Mouse (Mus musculus): ENCODE measurements around the gene Amph.
"Not testable (repeated sequence)": the region's sequence is repeated elsewhere in the genome, so short reads cannot be mapped to it uniquely, and the experiment has no call there.

The Amph gene

DNA sequence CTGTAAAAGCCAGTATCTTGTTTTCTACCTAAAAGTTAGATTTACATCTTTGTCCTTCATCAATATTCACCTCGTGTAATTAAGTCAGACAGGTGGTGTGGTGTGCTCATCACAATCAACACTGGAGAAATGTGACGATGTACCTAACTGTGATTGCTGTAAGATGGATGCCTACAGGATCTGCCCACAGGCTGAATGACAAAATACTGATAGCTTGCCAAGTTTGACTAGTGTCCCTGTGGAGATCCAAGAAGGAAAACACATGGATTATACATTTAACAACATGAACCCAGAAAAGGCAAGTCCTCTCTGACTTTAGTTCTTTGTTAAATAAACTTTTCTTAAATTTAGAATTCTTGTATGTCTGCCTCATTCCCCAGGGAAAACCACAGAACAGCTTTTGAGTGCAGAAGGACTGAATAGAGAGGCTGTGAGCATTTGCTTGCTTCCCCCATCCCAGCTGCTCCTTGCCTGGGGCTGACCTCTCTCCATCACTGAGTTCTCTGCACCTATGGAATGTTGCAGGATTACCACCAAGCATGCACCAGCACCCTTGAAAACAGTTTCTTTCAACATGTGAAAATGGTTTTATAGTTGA lies 77.2 kb downstream of the Amph start:
- no peak for DNase-seq (ENCODE audit: low read depth in 1 of 2, low spot score in 2 of 2)

DNA sequence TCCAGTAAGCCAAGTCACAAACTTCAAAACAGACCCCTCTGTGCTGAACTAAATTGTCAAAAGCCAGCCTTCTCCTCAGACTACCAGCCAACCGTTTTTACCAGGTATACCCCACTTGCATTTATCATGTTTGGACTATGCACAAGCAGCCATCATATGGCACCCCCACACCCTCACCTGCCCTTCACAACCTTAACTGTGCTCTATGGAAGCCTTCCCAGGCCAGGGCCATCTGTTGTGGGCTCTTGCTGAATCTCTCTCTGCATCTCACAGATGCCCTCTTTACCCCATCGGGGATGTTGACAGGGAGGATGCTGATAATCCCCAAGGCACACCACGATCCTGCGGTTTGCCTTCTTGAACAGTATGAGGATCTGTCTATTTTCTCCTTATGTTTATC lies 77.9 kb downstream of the Amph start:
- DNase-seq (ENCODE audit: low read depth in 1 of 2, low spot score in 2 of 2) = no peak

DNA sequence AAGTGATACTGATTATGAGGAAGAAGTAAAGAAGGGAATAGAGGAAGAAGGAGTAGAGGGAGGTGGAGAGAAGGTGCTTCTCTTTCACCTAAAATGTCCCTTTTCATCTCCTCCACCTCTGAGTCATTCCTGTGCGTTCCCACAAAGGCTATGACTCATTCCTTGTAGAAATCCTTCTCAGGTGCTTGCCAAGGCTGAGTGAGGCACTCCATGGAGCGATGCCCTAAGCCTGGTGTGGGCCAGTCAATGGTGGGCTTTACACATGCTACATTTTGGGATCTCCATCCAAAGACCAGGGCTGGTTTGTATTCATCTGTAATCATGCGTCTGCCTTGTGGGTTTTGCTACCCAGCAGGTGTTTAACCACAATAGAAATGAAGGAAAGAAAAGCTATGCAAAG lies 78.9 kb downstream of the Amph start:
- no peak for DNase-seq (ENCODE audit: low read depth in 1 of 2, low spot score in 2 of 2)

DNA sequence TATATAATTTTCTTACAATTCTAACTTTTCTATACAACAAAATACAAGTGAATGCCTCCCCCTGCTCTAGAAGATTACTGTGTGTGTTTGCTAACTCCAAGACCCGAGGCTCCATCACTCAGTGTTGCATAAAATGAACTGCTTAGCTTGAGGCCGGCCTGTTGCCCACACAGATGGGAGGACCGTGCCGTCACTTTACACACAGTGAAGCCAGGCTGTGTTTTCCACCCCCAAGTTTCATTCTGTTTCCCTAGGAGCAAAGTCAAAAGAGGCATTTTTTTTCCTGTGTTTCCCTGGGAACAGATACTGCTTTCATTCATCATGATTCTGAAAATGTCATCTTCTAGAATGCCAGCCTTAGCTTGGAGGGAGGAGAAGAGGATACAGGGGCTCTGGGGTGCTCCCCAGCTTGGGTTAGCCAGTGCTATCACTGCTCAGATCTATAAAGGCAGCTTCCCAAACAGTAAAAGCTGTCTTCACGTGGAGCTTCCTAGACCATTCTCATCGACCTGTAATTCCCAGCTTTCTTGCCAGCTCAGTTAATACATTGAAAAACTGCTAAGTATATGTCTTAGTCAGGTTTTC lies 79.9 kb downstream of the Amph start:
- DNase-seq (ENCODE audit: low read depth in 1 of 2, low spot score in 2 of 2) = no peak

DNA sequence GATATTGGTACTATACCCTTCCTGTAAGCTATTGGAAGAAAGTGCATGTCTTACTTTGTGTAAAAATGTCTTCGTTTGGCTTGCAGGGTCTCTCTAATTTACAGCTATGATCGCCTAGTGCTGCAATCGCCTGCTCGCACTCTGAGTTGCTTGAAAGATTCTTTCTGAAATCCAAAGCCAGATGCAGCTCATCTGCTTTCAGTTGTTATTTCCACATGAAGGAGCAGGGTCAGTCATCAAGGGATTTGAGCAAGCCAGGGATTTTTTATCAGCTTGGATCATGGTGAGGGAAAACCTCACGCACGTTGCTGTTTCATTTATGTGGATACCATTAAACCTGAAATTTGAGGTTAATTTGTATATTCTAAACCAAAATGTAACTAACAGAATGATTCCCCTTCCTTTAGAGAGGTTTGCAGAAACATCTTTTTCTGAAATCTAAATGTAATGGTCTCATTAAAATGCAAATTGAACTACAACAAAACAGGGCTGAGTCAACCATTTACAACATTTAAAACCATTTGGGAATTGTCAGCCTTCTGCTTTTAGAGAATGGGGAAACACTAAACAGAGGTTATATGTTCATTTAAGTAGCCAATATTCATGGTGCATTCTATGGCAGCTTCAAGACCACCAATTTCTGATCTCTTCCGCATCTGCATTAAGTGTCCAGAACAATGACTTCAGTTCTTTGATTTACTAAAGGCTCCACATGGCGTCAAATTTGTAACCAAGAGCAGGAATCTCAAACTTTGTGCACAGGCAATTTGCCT lies 84.1 kb downstream of the Amph start:
- no peak for DNase-seq (ENCODE audit: low read depth in 1 of 2, low spot score in 2 of 2)

DNA sequence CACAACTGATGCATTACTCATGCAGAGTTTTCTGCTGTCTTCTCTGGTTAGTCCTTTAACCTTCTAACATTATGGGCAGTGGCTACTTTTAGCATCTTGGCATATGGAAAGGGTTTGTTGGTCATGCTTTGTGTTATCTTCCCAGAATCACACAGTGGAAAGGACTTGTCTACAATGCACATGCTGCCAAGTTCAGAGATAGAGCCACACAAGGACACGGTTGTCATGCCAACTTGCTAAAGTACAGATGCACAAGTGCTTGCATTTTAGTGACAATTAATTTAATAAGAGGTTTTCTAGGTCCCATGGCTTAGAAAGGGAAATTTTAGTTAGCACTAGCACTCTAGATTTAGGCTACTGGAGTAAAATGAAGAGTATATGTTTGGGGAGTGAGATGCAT lies 104.1 kb downstream of the Amph start:
- DNase-seq (ENCODE audit: low read depth in 1 of 2, low spot score in 2 of 2) = no peak

DNA sequence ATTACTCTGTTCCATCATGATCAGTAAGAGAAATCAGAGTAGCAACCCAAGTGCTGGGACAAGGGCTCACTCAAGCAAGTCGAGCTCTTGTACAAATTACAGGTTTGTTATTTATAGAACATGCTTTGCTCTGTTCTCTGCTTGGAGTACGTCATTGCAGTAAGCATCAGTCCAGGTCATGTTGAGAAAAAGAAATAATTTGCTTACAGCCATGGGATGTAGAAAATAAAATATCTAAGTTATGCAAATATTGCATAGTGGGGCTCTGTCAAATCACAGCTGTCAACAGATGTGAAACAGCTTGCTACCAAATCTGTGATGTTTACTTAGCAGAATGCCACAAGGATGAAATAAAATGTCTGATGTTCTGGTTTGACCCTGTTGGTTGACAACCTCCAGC lies 106.5 kb downstream of the Amph start:
- DNase-seq (ENCODE audit: low read depth in 1 of 2, low spot score in 2 of 2) = no peak

DNA sequence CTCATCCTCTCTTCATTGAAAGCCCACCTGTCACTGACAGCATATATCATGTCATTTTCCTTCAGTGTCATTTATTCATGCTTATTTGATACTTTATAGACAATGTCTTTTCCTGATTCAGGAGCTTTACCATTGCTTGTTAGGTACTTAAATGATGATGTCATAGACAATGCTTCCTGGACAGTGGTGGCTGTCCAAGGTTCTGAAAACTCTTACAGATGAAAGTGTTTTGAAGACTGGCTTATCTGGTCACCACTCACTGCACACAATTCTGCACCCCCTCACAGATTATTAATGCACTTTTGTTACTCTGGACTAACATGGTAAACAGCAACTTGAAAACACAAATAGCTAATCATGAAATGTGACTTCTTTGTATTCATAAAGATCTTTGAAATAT lies 124.3 kb downstream of the Amph start:
- DNase-seq (ENCODE audit: low read depth in 1 of 2, low spot score in 2 of 2) = no peak

DNA sequence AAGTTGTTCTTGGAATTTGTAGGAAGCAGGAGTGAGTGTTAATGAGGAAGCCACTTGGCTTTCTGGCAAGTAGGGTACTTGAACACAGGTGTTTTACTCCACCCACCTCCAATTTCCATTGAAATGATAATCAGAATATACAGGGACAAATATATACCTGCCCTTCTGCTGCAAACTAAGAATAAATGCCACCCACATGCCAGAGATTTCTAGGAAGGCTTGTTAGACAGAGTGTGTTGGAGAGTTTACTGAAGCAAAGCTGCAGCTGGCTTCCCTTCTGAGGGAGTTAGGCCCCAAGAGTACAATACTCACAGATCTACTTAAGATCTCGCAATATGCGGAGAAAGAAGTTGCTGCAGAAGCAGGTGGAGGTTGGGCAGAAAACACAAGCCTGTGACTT lies 129.4 kb downstream of the Amph start:
- DNase-seq (ENCODE audit: low read depth in 1 of 2, low spot score in 2 of 2) = no peak

DNA sequence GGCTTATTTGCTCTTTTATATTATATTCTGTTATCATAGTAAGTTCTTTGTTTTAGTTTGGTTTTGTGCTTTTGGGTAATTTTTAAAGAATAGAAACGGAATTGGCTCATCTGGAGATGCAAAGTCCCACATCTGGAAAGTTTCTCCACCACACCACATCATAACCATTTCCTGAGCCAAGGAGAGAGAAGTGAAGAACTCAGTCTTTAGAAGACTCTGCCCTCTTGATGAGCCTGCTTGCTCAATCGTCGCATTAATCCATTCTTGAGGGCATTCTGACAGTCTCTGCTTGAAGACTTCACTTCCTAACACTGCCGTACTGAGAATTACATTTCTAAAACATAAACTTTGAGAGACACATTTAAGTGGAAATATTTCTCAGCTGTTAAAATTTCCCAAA lies 133.9 kb downstream of the Amph start:
- no peak for DNase-seq (ENCODE audit: low read depth in 1 of 2, low spot score in 2 of 2)

DNA sequence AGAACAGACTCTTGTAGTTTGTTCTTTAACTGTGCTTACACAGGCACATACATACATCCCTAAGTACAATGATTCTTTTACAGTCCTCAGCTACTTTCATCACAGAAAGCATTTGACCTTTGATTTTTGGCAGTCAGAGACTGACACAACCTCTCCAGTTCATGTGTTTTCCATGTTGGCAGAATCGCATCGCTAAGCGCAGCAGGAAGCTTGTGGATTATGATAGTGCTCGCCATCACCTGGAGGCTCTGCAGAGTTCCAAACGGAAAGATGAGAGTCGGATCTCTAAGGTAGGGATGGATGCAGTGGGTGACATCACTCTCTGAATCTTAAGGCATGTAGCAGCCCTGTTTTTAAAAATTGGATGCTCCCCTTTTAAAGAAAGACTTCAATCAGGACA lies 146.6 kb downstream of the Amph start:
- no peak for DNase-seq (ENCODE audit: low read depth in 1 of 2, low spot score in 2 of 2)

DNA sequence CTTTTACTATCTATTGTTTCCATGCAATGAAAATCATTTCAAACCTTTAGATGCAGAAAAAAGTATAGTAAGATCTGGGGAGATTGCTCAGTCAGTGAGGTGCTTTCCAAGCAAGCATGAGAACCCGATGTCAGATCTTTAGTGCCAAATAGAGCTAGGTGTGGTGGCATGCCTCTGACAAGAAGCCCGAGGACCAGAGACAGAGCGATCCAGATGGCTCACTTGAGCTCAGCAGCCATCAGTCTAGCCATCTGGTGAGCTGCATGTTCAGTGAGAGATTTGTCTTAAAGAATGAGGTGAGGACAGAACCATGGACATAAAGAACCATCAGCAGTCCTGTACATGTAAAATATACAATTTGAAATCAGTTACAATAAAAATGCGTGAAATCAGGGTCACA lies 149.1 kb downstream of the Amph start:
- DNase-seq (ENCODE audit: low read depth in 1 of 2, low spot score in 2 of 2) = no peak

DNA sequence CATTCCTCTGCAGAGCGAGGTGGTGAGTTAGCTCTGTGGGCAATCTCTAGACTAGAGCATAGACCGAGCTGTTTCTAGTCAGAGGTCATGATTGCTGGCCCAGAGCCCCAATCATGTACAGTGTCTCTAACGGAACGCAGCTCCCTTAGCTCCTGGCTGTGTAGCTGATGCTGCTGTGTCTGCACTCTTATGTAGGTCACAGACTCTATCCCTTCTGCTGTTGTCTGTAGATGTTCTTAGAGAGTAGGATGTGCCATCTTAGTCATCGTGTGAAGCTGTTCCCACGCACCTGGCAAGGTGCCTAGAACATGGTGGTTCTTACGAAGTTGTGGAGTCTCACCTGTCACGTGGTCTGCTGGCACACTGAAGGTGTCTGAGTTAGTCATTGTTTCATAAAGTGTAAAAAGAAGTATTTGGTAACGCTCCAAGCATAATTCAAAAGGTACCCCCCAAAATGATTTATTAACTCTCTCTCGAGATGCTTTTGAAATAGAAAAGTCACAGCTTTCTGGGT lies 153.9 kb downstream of the Amph start:
- no peak for DNase-seq (ENCODE audit: low read depth in 1 of 2, low spot score in 2 of 2)

DNA sequence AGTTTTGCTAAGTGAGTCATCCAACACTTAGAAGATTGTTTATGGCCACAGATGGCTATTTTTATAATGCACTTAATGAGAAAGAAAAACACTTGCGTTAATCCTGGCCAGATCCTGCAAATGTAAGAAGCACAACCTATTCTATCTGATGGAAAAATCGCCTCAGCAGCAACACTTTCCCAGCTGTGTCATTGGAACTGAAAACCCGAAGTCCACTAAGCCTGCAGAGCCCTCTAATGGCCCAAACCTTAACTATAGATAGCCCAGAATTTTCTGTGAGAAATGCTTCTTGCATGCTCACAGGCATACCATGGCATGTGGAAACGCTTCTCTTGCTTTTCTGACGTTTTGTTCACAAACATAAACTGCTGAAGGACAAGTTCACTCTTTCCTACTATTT lies 158.4 kb downstream of the Amph start:
- no peak for DNase-seq (ENCODE audit: low read depth in 1 of 2, low spot score in 2 of 2)

DNA sequence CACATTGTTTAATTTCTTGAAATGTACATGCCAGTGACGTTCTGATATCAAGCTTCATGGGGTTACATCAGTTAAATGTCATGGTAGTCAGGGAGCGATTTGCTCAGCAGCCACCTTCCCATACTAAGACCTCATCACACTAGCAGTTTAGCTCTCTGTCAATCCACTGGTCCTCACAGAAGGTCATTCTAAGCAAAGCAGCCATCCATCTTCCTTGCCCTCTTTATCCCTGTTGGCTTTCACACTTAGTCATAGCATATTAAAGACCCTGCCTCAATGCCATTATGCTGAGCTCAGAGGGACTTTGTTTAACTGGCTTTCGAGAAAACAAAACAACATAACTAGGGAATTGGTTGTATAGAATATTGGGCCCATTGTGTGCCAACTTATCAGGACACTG lies 161.3 kb downstream of the Amph start:
- no peak for DNase-seq (ENCODE audit: low read depth in 1 of 2, low spot score in 2 of 2)

DNA sequence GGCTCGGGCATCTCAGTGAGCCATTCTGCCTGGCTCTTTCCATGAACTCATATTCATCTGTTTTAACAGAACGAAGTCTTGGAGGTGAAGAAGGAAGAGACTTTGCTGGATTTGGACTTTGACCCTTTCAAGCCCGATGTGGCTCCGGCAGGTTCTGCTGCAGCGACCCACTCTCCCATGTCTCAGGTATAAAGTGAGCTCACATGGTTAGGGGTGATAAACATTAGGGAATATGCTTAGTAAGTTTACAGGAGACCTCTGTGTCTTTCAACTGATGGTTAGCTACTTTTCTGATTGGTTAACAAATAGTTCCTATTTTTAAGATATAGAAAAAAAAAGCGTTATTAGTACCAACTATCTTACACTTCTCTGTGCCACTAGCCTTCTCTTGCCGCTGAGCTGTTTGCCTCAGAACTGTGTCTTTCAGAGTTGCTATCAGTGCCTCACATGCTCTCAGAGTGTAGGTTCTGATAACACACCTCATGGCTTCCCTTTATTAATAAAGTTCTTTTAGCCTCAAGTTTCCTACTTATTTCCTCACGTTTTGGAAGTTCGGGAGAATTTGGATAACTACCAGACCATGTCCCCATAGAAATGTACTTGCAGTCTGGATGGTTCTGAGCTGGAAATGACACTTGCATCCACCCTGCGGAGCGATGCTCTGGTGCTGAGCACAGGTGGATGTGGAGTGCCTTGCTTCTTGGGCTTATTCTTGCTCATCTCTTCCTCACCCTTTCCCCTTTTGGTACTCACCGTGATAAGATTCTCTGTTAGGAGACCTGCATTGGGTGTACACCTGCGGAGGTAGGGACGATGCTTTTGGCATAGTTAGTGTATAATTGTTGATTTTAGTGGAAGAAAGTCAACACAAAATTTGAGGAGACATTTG lies 165.3 kb downstream of the Amph start:
- DNase-seq (ENCODE audit: low read depth in 1 of 2, low spot score in 2 of 2) = no peak

DNA sequence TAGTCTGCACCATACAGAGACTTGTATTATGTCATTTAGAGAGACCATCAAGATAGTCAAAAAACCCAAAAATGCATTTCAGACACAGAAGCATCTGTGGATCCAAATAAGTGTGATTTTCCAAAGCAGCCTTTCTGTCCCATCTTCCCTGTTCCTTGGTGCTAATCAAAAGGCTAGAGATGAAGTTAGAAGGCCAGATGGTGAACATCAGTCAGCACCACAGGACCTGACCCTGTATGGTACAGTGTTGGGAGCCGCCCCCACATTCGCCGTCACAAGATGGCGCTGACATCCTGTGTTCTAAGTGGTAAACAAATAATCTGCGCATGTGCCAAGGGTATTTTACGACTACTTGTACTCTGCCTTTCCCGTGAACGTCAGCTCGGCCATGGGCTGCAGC lies 166.8 kb downstream of the Amph start:
- not testable (repeated sequence) for DNase-seq (ENCODE audit: low read depth in 1 of 2, low spot score in 2 of 2)

DNA sequence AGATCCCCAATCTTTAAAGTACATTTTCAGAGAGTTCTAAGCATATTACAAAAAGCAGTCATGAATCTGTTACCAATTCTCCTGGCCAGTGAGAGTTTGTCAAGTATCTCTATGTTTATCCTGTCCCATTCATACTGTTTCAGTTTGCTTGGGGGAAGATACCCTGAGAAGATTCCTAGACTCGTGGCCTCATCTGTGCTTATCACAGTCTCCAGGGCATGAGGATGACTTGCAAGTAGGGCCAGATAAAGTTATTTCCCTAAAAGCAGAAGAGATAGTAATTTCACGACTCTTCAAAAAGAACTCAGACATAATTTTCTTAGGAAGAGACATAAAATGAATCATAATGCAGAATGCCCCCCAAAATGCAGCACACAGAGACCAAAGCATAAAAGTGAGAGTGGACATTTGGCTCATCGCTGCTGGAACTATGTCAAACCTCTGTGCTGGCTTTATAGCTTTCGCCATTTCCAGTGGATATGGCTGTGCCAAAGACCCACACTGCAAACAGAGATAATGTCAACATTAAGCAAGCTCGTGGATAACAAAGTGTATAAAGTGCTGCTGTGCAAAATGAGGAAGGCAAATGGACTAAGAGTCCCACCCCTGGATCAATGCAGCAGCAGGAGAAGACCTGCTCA lies 179.0 kb downstream of the Amph start:
- DNase-seq (ENCODE audit: low read depth in 1 of 2, low spot score in 2 of 2) = no peak

DNA sequence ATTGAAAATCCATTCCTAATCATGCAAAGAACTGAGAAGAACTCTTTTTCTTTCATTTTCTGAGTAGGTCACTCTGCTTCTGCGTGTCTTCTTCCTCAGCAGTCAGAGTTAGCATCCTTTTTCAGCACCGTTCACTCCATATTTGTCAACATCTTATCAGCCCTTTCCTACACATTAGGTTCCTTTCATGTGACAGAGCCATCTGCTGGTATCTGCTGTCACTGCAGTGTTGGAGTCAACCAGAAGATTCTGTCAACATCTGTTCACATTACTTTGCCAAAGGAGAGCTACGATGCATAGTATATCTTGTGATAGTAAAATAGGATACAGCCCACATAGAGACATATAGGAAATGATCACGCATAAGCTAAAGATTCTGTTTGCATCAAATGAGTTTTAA lies 185.8 kb downstream of the Amph start:
- no peak for DNase-seq (ENCODE audit: low read depth in 1 of 2, low spot score in 2 of 2)

DNA sequence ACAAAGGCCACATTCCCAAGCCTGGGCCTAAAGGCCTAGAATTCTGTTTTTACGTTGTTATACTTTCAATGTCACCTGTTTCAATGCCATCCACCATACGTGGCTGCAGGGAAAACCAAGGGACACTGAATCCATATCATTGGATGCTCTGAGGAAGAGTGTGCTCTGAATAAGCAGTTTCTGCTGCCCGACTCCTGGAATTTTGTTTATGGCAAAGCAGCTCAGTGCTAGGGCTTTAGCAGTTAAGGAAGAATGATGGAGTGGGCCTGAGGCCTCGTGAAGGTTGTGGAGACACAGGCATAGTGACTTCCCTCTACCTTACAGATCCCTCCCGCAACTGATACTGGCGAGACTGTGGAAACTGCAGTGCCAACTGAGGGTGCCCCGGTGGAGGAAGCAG lies 189.2 kb downstream of the Amph start:
- no peak for DNase-seq (ENCODE audit: low read depth in 1 of 2, low spot score in 2 of 2)

DNA sequence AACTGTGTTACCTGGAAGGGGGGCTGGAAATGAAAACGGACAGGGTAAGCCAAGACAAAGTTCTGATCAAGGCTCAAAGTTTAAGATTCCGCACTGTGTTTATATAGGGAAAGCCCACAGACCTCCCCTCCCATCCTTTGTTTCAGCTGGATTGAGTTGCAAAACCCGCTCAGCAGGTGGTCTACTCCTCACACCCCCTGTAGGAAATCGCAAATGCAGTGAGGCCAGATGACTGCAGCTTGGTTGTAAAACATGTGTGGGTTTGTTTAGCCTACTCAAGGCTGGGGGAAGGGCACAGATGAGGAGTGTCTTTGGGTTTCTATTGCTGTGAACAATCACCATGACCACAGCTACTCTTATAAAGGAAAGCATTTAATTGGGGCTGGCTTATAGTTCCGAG lies 189.9 kb downstream of the Amph start:
- DNase-seq (ENCODE audit: low read depth in 1 of 2, low spot score in 2 of 2) = no peak
